Mouse (Mus musculus) testis, adult 2 months (tissue): ENCODE data around the gene Naglu.

Source experiments
- CTCF ChIP-seq: fragments of 200-500 bp; IDR thresholded peaks from 2 replicates; pipeline ENCODE4 v1.5.1; 2012; ENCODE audit warnings: low read depth, mild to moderate bottlenecking, inconsistent platforms, low read length, moderate library complexity; ENCODE audit not compliant: control insufficient read depth, insufficient read depth, insufficient replicate concordance
- POLR2A ChIP-seq: fragments of 200-500 bp; IDR thresholded peaks from 2 replicates; pipeline ENCODE4 v1.6.1; 2012; ENCODE audit warnings: low read depth, mild to moderate bottlenecking, inconsistent platforms, low read length, moderate library complexity; ENCODE audit not compliant: control insufficient read depth

DNA sequence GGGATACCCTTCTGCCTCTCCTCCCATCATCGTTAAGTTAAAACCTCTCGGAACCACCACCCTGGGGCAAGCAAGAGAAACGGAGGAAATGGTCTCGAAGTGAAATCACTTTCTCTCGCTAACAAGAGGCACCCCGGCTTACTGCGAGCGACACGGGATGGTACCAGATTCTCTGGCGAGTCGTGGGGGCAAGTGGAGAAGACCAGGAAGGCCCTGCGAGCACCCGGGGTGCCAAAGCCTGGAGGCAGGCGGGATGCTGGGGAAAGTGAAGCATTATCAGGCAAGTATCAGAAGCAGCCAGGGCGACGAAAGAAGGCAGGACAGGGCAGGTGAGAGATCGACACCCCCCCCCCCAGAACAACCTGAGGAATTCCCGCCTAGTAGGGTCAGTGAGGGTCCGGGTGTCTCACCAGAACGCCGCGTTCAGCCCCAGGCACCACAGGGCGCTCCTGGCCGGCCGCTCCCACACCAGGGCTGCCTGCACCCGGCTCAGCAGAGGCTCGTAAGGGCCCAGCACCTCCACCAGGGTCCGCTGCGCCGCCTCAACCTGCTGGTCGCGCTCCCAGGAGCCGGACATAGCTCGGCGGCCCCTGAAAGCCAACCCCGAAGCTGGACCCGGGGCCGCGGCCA, 49.4 kb downstream of the Naglu start:
- no peak for TF ChIP-seq POLR2A
- no peak for TF ChIP-seq CTCF
